Mouse (Mus musculus) kidney, postnatal 36 days (tissue): ENCODE data around the gene Apoa1.

Source experiments
- DNase-seq, 2 experiments: peaks; one replicate each; pipeline ENCODE4 v3.0.0; 2021 to 2022; ENCODE audit warnings: mixed read lengths in 2 of 2

Gene Apoa1

GRCm38 (mm10) chr9:46215338-46216322, 12.8 kb upstream of the Apoa1 start:
- DNase-seq, result peak; percentile 51 to 57

GRCm38 (mm10) chr9:46216744-46217470, 11.5 kb upstream of the Apoa1 start:
- DNase-seq, result no peak

GRCm38 (mm10) chr9:46218176-46218575, 10.2 kb upstream of the Apoa1 start:
- DNase-seq, result no peak

- peak in 1 of 2 experiments; percentile 49 for DNase-seq
Observed at GRCm38 (mm10) chr9:46223090-46223489, 5.3 kb upstream of the Apoa1 start.

- peak in 1 of 2 experiments; percentile 47 for DNase-seq
Observed at GRCm38 (mm10) chr9:46224101-46224500, 4.3 kb upstream of the Apoa1 start.

- DNase-seq, result peak in 1 of 2 experiments; percentile 65
Observed at GRCm38 (mm10) chr9:46224945-46225660, 3.3 kb upstream of the Apoa1 start.

- no peak for DNase-seq
Observed at GRCm38 (mm10) chr9:46227064-46227614, 1.2 kb upstream of the Apoa1 start.

GRCm38 (mm10) chr9:46229573-46230449, 1.4 kb downstream of the Apoa1 start:
- DNase-seq, result peak; percentile 91 to 93

- no peak for DNase-seq
Observed at GRCm38 (mm10) chr9:46230450-46230975, 2.1 kb downstream of the Apoa1 start.

GRCm38 (mm10) chr9:46235196-46235595, 6.8 kb downstream of the Apoa1 start:
- DNase-seq, result peak; percentile 76 to 81

- no peak for DNase-seq
Observed at GRCm38 (mm10) chr9:46235596-46235648, 7.0 kb downstream of the Apoa1 start, which contains the start of gene Apoc3. Apoc3 (minus strand) TSS chr9:46235636.

GRCm38 (mm10) chr9:46235649-46236048, 7.3 kb downstream of the Apoa1 start:
- DNase-seq, result peak; percentile 54 to 56

GRCm38 (mm10) chr9:46238850-46239249, 10.5 kb downstream of the Apoa1 start:
- no peak for DNase-seq

GRCm38 (mm10) chr9:46240526-46241153, 12.3 kb downstream of the Apoa1 start, which contains the start of gene Apoa4:
Apoa4 (plus strand) TSS chr9:46240696.
- peak; percentile 55 to 76 for DNase-seq

GRCm38 (mm10) chr9:46241818-46242217, 13.4 kb downstream of the Apoa1 start:
- no peak for DNase-seq

GRCm38 (mm10) chr9:46243122-46243521, 14.7 kb downstream of the Apoa1 start:
- no peak for DNase-seq

- DNase-seq, result no peak
Observed at GRCm38 (mm10) chr9:46243584-46243983, 15.2 kb downstream of the Apoa1 start.

GRCm38 (mm10) chr9:46246752-46247324, 18.5 kb downstream of the Apoa1 start:
- peak; percentile 74 to 82 for DNase-seq

GRCm38 (mm10) chr9:46256177-46256576, 27.8 kb downstream of the Apoa1 start:
- DNase-seq, result no peak

GRCm38 (mm10) chr9:46256658-46257385, 28.4 kb downstream of the Apoa1 start:
- no peak for DNase-seq
